Mouse (Mus musculus) neural tube, embryonic 13.5 days (tissue): ENCODE measurements around the gene Mef2d. TPM values are rescaled to one million over a fixed set of nuclear protein-coding genes. Genes with fewer than 3 reads are reported as not detected.

Experiments
- ATAC-seq: fragments of 200-750 bp; cut with Nextera tagmentation; 2 replicates; pipeline ENCODE4 v1.8.0; 2017; ENCODE audit warnings: low read depth, mild to moderate bottlenecking, moderate TSS enrichment, moderate library complexity
- H3K27ac ChIP-seq: fragments of 300-500 bp; sonication (generic); replicated peaks from 2 replicates; pipeline ENCODE4 v1.5.1; 2015; ENCODE audit warnings: moderate library complexity, mild to moderate bottlenecking, inconsistent platforms
- H3K27me3 ChIP-seq: fragments of 300-500 bp; sonication (generic); 2 replicates; pipeline ENCODE4 v1.6.1; 2015; ENCODE audit warnings: mild to moderate bottlenecking, inconsistent platforms
- H3K36me3 ChIP-seq: fragments of 300-500 bp; sonication (generic); 2 replicates; pipeline ENCODE4 v1.6.1; 2015; ENCODE audit warnings: mild to moderate bottlenecking, inconsistent platforms
- H3K4me1 ChIP-seq: fragments of 300-500 bp; sonication (generic); replicated peaks from 2 replicates; pipeline ENCODE4 v1.6.1; 2015; ENCODE audit warnings: inconsistent platforms
- H3K4me2 ChIP-seq: fragments of 300-500 bp; sonication (generic); 2 replicates; pipeline ENCODE4 v1.6.1; 2015; ENCODE audit warnings: inconsistent platforms, mild to moderate bottlenecking, moderate library complexity
- H3K4me3 ChIP-seq: fragments of 300-500 bp; sonication (generic); 2 replicates; pipeline ENCODE4 v1.5.1; 2015; ENCODE audit warnings: mild to moderate bottlenecking, inconsistent platforms
- H3K9ac ChIP-seq: fragments of 300-500 bp; sonication (generic); 2 replicates; pipeline ENCODE4 v1.6.1; 2015; ENCODE audit warnings: moderate library complexity, mild to moderate bottlenecking, inconsistent platforms
- H3K9me3 ChIP-seq: fragments of 300-500 bp; sonication (generic); 2 replicates; pipeline ENCODE4 v1.6.1; 2016; ENCODE audit warnings: inconsistent platforms
- WGBS: fragments of 180-500 bp; shearing (Covaris S2); methylation state at CpG from one replicate; pipeline ENCODE4 v1.1.7; 2015; 5-methylcytosine and 5-hydroxymethylcytosine counted together
- polyA plus RNA-seq: library from polyadenylated mRNA; unstranded; fragments of >200 nt; fragmentation: Nextera tagmentation; extraction: Ambion mirVana; gene quantifications from 2 replicates; pipeline ENCODE4 v1.2.1, GENCODE M21; 2015

Mef2d gene
- polyA plus RNA-seq, 1 experiment from 2014 or later, result 15.9 TPM

- Histone ChIP-seq H3K9me3 (no peaks in the 10 kb centered on the region), H3K27me3 (peaks cover 3% of the 10 kb centered on the region), H3K36me3 (no peaks in the 10 kb centered on the region), H3K4me3 (no peak overlapping the region), H3K27ac (0 out of 2 replicates have a peak overlapping the region, but pooled peaks have one; percentile 9), H3K4me1 (peaks cover 89% of the 10 kb centered on the region), H3K9ac (peak overlapping the region; percentile 88), H3K4me2 (peak overlapping the region; percentile 97)
- 69% methylated on average over 5 of the region's 5 CpGs for whole genome bisulfite sequencing
- ATAC-seq, result no peak
These were observed 3.8 kb downstream of the Mef2d start for GRCm38 (mm10) chr3:88145952-88146351.

DNA sequence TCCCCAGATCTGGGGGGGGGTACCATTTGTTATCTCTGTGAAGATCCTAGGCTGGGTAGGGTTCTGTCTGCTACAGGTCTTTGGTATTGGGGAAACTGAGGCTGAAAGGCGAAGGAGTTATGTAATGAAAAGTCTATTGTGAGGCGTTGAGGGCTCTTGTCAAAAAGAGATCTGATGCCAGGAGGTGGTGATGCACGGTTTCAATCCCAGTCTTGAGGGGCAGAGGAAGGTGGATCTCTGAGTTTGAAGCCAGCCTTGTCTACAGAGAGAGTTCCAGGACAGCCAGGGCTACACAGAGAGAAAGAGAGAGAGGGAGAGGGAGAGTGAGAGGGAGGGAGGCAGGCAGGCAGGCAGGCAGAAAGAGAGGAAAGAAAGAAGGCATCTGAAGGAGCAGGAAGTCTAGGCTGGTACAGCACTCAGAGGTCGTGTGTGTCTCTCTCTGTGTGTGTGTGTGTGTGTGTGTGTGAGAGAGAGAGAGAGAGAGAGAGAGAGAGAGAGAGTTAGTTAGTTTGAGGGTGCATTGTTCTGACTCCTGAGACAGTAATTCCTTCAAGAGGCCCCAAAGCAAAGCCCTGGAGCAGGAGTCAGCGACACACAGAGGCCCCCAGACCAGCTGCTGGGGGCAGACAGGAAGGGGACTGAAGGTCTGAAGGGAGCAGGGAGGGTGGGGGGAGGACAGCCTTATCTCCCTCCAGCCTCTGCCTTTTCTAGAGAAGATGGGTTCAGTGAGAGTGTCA is 4.4 kb downstream of the Mef2d start:
- no peaks in the 10 kb centered on the region for H3K27me3 ChIP-seq
- H3K4me3 ChIP-seq, result no peak overlapping the region
- WGBS, result 38% methylated on average over 5 of the region's 5 CpGs
- no peak for ATAC-seq
- 0 out of 2 replicates have a peak overlapping the region, but pooled peaks have one; percentile 9 for H3K27ac ChIP-seq
- peak overlapping the region; percentile 88 for H3K9ac ChIP-seq
- H3K9me3 ChIP-seq, result no peaks in the 10 kb centered on the region
- peaks cover 89% of the 10 kb centered on the region for H3K4me1 ChIP-seq
- peak overlapping the region; percentile 97 for H3K4me2 ChIP-seq
- H3K36me3 ChIP-seq, result no peaks in the 10 kb centered on the region

- Histone ChIP-seq H3K4me1 (peaks cover 96% of the 10 kb centered on the region), H3K27ac (no peak overlapping the region), H3K4me2 (peak overlapping the region; percentile 9; the same call in 1 of the 2 replicates), H3K4me3 (no peak overlapping the region), H3K9ac (peak overlapping the region; percentile 88; the same call in 1 of the 2 replicates), H3K27me3 (no peaks in the 10 kb centered on the region), H3K9me3 (no peaks in the 10 kb centered on the region), H3K36me3 (no peaks in the 10 kb centered on the region)
- WGBS, result 71% methylated on average over 2 of the region's 2 CpGs
- no peak for ATAC-seq
These were observed 5.3 kb downstream of the Mef2d start for GRCm38 (mm10) chr3:88147444-88147843.

- H3K4me2 ChIP-seq, result no peak overlapping the region
These were observed 5.7 kb downstream of the Mef2d start for GRCm38 (mm10) chr3:88147866-88148265.

DNA sequence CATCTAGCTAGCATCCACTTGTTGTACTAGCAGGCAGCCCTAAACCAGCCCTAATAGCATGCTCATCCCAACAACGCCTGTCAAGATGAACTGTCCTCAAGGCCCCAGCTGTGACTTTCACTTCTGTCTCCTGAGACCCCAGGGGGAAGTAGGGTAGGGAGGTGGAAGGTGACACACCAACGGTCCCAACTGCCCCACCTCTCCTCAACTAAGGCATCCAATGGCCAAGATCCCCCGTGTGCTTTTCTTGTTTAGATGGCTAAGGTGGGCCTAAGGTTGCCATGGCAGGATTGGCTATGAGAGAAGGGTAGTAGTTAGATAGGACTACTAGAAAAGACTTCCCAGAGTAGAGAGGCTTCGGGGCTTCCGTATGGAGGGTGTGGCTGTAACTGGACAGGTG is 6.2 kb downstream of the Mef2d start:
- no peaks in the 10 kb centered on the region for H3K27me3 ChIP-seq
- peaks cover 100% of the 10 kb centered on the region for H3K4me1 ChIP-seq
- H3K9me3 ChIP-seq, result no peaks in the 10 kb centered on the region
- no peak overlapping the region for H3K9ac ChIP-seq
- H3K4me3 ChIP-seq, result no peak overlapping the region
- no peak for ATAC-seq
- no peak overlapping the region for H3K4me2 ChIP-seq
- 84% methylated on average over 5 of the region's 5 CpGs for WGBS
- H3K27ac ChIP-seq, result no peak overlapping the region
- H3K36me3 ChIP-seq, result no peaks in the 10 kb centered on the region

More at GRCm38 (mm10) chr3:88147866-88148265, 5.7 kb downstream of the Mef2d start:
- no peak overlapping the region for H3K4me3 ChIP-seq
- no peak for ATAC-seq
- H3K27ac ChIP-seq, result no peak overlapping the region
- H3K9me3 ChIP-seq, result no peaks in the 10 kb centered on the region
- no peaks in the 10 kb centered on the region for H3K36me3 ChIP-seq
- no peak overlapping the region for H3K9ac ChIP-seq
- no peaks in the 10 kb centered on the region for H3K27me3 ChIP-seq
- 86% methylated on average over 1 of the region's 1 CpGs for WGBS
- peaks cover 100% of the 10 kb centered on the region for H3K4me1 ChIP-seq

GRCm38 (mm10) chr3:88148776-88149509 is 6.8 kb downstream of the Mef2d start:
- Histone ChIP-seq H3K4me3 (0 out of 2 replicates have a peak overlapping the region, but pooled peaks have one; percentile 2), H3K4me2 (peak overlapping the region; percentile 40), H3K4me1 (peaks cover 97% of the 10 kb centered on the region), H3K27ac (peak overlapping the region; percentile 89), H3K27me3 (no peaks in the 10 kb centered on the region), H3K36me3 (no peaks in the 10 kb centered on the region), H3K9me3 (no peaks in the 10 kb centered on the region), H3K9ac (0 out of 2 replicates have a peak overlapping the region, but pooled peaks have one; percentile 60)
- ATAC-seq, result no peak
- WGBS, result 61% methylated on average over 4 of the region's 4 CpGs

DNA sequence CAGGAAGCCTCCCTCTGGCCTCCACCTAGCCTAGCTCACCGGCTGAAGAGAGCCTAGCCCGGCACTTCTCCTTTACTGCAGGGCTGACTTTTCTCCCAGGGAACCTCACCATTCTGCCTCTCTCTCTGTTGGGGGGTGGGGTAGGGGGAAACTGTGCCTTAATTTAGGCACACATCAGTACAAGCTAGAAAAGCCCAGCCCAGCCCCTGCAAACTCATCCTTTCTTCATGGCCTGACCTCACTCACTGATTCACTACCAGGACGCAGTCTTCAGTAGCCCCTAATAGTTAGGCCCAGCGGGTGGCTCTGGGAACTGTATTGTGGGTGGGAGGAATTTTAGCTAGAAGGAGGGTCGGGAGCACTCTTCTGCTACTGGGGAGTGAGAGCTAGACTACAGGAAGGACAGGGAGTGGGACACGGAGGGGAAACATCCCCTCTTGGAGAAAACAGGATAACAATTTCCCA is 7.4 kb downstream of the Mef2d start:
- H3K9ac ChIP-seq, result peak overlapping the region; percentile 60

DNA sequence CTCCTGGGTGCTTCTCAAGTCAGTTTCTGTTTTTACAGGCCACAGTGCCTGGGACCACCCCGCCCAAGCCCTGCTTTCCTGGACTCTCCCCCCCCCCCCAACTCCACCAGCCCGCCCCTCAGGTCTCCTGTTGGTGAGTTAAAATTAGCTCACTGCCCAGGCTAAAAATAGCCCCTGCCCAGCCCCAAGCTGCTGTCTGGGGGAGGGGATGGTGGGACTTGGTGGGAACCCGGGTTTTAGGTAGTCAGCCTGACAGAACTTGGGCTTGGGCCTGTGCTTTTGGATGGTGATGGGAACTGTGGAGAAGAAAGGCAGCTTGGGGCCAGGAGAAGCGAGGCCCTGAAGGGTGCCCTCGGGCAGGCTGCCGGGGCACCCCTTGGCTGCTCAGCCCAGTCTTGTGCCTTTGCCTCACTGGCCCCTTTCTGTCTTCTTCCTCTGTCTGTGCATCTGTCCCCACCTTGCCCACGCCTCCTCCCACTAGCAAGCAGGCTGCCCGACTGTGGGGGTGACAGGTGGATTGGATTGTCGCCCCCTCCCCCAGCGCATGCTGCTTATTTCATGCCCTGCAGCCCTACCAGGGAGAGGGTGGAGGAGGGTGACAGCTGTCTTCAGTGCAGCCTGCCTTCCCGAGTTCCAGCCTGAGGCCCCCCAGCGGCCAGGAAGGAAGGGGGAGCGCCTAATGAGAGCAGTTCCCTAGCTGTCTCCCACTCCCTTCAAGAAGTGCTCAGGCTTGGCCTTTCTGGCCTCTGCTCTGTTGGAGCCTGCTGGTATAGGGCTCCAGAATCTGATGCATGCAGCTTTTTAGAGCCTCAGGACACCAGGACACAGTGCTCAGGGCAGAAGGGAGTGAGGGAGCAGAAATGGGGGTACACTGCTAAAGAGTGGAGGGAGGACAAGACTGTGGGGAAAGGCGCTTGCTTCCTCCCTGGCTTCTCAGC is 8.2 kb downstream of the Mef2d start:
- peak overlapping the region; percentile 40 for H3K4me2 ChIP-seq
- peaks cover 83% of the 10 kb centered on the region for H3K4me1 ChIP-seq
- H3K27ac ChIP-seq, result peak overlapping the region; percentile 89
- peak overlapping the region; percentile 60 for H3K9ac ChIP-seq
- ATAC-seq, result peak; percentile 51; the same call in 1 of the 2 replicates
- no peaks in the 10 kb centered on the region for H3K36me3 ChIP-seq
- WGBS, result 18% methylated on average over 14 of the region's 14 CpGs
- H3K27me3 ChIP-seq, result no peaks in the 10 kb centered on the region
- no peak overlapping the region for H3K4me3 ChIP-seq
- H3K9me3 ChIP-seq, result no peaks in the 10 kb centered on the region

More for the DNA sequence above, 7.4 kb downstream of the Mef2d start:
- Histone ChIP-seq H3K9me3 (no peaks in the 10 kb centered on the region), H3K36me3 (no peaks in the 10 kb centered on the region), H3K27ac (peak overlapping the region; percentile 89), H3K4me1 (peaks cover 91% of the 10 kb centered on the region), H3K4me3 (0 out of 2 replicates have a peak overlapping the region, but pooled peaks have one; percentile 2), H3K4me2 (peak overlapping the region; percentile 40), H3K27me3 (no peaks in the 10 kb centered on the region)
- no peak for ATAC-seq
- 9% methylated on average over 6 of the region's 6 CpGs for WGBS

GRCm38 (mm10) chr3:88150999-88151364 is 8.8 kb downstream of the Mef2d start:
- Histone ChIP-seq H3K4me3 (no peak overlapping the region), H3K4me1 (peaks cover 77% of the 10 kb centered on the region), H3K9ac (peak overlapping the region; percentile 60), H3K4me2 (peak overlapping the region; percentile 40), H3K36me3 (peaks cover 5% of the 10 kb centered on the region), H3K9me3 (no peaks in the 10 kb centered on the region), H3K27me3 (no peaks in the 10 kb centered on the region), H3K27ac (peak overlapping the region; percentile 89)
- WGBS, result 42% methylated on average over 3 of the region's 3 CpGs
- ATAC-seq, result 0 out of 2 replicates have a peak, but pooled peaks have one; percentile 2

- H3K36me3 ChIP-seq, result peaks cover 15% of the 10 kb centered on the region
- H3K4me1 ChIP-seq, result peaks cover 68% of the 10 kb centered on the region
- peak; percentile 87 for ATAC-seq
- 30% methylated on average over 3 of the region's 3 CpGs for WGBS
- H3K27me3 ChIP-seq, result no peaks in the 10 kb centered on the region
- peak overlapping the region; percentile 40 for H3K4me2 ChIP-seq
- no peak overlapping the region for H3K4me3 ChIP-seq
- no peaks in the 10 kb centered on the region for H3K9me3 ChIP-seq
- H3K27ac ChIP-seq, result peak overlapping the region; percentile 89
- peak overlapping the region; percentile 53 for H3K9ac ChIP-seq
These were observed 9.9 kb downstream of the Mef2d start for GRCm38 (mm10) chr3:88152056-88152455.

- no peak overlapping the region for H3K4me3 ChIP-seq
- ATAC-seq, result no peak
- no peak overlapping the region for H3K4me2 ChIP-seq
- H3K27ac ChIP-seq, result peak overlapping the region; percentile 89
- H3K9ac ChIP-seq, result no peak overlapping the region
- 87% methylated on average over 3 of the region's 3 CpGs for WGBS
- peaks cover 68% of the 10 kb centered on the region for H3K4me1 ChIP-seq
- H3K36me3 ChIP-seq, result peaks cover 21% of the 10 kb centered on the region
- no peaks in the 10 kb centered on the region for H3K27me3 ChIP-seq
- no peaks in the 10 kb centered on the region for H3K9me3 ChIP-seq
These were observed 11.3 kb downstream of the Mef2d start for GRCm38 (mm10) chr3:88153290-88154011.
